Mouse (Mus musculus) embryo, embryonic 11.5 days (tissue): ENCODE measurements around the gene Gm12185.
"Not testable (repeated sequence)": the region's sequence is repeated elsewhere in the genome, so short reads cannot be mapped to it uniquely, and the experiment has no call there.

Source experiments
- DNase-seq: peaks from one replicate; pipeline ENCODE4 v3.0.0-alpha.2; 2012; ENCODE audit warnings: low read depth, low spot score

Gm12185 gene

DNA sequence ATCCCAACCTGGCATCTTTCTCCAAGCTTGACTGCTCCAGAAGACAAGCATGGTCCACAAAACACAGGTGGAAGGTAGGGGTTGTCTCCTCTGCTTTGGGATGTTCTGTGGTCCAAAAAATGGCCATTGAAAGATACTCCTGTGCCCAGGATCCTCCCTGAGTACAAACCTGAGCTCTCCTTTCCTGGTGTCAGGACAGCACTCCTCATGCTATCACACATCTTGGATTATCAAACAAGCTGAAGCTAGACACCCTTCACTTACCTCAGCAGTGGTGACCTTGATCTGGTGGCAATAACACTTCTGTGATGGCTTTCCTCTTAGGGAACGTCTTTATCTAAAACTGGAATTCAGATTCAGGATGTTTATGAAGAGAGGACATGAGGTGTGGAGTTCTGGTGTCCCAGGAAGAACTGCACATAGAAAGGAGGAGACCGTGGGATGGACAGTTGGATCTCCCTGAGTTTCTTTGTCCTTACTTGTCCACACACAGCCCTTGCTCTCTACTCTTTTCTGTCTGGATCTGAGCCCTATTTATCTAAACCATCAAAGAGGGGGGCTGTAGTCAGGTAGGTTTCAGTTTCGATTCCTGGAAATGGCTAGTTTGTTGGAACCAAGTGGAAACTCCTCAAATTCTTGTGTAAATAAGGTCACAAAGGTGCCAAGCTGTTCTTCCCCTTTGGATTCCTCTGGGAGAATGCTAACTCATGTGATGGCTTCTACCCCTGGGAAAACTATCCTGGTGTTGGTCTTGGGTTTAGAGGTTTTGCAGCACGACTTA is at the start of gene Gm12185:
TSS of gene Gm12185 (minus strand) at position 487 of the 781 bp plus-strand sequence.
- not testable (repeated sequence) for DNase-seq

DNA sequence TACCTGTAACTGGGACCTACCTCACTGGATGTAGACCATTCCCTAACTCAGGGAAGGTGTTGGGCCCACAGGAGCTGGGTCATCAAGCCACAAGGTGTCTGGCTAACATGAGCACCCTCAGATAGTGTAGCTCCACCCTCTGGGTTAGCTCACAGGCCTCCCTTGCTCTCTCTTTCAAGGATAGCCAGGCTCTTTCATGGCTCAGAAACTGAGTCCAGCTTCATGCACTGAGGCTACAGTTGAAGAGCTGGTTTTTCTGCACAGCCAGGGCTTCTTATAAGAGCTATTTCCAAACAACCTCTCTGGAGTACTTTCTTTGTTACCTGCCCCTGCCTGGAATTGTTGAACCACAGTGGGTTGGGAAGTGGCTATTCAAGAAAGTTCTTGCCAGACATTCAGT is 20.0 kb upstream of the Gm12185 start:
- DNase-seq = not testable (repeated sequence)

DNA sequence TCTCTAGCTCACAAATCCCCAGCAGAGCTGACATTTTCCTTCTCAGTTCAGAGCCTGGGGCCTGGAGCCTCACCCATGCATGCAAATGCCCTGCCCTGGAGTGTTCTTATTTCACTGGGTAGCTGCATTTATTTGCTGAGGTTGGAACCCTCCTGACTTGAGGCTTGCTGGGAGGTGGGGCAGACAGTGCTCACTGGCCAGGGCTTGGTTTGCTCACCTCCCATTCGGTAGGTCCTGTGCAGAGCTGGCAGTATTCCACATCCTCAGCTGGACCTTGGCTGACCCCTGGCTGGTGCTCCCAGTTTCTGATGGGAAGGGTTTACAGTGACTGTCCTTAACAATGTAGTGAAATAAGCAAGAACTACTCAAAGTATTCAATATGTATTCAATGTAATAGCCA is 14.8 kb upstream of the Gm12185 start:
- not testable (repeated sequence) for DNase-seq

DNA sequence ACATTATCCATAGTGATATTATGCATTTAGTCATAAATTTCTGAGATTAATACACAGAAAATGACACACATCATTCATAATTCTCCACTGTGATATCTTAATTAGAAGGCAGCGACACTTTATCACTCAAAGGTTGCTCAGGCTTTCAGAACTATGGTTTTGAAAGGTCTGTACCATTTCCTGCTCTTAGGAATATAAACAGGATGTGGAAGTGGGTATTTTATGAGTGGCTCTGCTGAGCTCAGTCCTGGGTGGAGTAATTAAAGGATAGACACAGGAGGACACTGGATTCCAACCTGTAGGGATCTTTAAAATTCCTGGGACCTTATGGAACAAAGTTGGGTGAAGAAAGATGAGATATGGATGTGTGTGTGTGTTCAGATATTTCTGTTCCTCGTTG is 14.3 kb upstream of the Gm12185 start:
- DNase-seq = not testable (repeated sequence)

DNA sequence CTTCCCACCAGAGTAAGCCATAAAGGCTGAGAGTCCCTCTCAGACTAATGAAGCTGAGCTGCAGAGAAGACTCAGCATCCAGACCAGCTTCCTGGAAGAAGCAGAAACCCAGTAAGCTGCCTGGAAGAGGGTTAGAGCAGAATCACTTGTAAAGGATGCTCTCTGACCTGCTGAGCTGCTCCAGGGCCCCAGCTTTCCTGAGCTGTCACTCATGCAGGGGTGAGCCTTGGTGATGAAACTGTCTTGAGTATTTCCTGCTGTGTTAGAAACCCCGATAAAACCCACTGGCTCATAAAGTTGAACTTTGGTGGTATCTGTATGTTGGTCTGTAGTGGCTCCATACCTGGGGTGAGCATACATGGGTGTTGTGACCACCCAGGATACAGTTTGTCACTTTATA is 8.4 kb upstream of the Gm12185 start:
- not testable (repeated sequence) for DNase-seq

DNA sequence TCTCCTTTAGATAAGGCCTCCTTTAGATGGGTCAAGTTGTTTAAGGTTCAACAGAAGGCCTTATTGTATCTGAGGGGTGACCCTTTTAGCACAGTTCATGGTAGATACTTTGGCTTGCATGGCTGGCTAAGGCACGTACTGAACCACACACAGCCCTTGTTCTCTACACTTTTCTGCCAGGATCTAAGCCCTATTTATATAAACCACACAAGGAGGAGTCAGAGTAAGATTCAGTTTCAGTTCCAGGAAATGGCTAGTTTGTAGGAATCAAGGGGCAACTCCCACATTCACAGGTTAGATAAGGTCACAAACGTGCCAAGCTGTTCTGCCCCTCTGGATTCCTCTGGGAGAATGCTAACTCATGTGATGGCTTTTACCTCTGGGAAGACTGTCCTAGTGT is 2.0 kb upstream of the Gm12185 start, which contains the start of gene Tgtp1:
TSS of gene Tgtp1 (minus strand) at position 155 of the 400 bp plus-strand sequence.
- DNase-seq = not testable (repeated sequence)

DNA sequence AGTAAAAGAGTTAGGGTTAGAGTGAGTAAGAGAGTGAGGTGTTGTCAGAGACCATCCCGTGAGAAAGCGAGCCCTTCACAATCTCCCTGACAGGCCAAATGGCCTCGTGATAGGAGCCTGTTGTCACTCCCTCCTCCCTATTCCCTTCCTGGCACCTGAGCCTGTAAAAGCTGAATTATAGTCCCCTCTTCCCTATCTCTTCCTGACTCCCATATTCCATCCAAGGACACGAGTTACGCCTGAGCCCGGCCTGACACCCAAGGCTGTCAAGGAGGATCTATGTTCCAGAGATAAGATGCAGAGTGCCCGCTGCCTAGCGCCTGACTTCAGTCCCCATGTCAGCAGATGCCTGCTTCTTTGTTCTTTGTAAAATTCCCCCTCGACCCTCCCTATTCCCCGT is 1.3 kb upstream of the Gm12185 start:
- not testable (repeated sequence) for DNase-seq

DNA sequence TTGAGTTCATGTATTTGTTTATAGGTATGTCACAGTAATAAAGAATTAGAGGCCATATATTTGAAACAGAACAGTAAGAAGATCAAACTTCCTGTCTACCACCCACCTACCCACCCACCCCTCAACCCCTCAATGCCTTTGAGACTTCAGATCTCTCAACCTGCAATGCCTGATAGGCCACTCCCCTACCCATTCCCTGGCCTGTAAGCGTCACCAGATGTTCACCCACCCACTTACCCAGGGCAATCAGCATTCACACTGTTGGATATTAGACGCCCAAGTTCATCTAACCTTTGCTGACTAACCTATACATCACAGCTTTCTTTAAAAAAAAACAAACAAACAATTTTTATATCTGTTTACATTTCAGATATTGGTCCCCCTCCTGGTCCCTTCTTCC is 2.0 kb downstream of the Gm12185 start:
- not testable (repeated sequence) for DNase-seq

DNA sequence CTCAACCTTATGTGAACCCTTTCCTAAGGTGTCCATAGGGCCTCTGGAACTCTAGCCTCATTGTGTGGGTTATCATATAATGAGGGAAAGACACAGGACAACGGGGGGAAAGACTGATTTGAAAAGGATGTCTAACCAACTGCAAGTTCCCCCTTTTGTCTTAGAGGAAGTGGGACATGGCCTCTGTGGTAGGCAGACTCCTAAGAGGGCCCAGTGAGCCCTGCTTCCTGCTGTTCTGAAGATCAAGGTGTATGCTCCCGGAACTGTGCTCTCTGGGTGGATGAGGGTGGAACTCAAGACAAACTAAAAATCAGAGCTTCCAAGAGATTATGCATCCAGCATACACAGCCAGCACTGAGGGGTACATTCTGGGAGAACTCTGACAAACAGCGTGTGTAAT is 3.8 kb downstream of the Gm12185 start:
- not testable (repeated sequence) for DNase-seq

DNA sequence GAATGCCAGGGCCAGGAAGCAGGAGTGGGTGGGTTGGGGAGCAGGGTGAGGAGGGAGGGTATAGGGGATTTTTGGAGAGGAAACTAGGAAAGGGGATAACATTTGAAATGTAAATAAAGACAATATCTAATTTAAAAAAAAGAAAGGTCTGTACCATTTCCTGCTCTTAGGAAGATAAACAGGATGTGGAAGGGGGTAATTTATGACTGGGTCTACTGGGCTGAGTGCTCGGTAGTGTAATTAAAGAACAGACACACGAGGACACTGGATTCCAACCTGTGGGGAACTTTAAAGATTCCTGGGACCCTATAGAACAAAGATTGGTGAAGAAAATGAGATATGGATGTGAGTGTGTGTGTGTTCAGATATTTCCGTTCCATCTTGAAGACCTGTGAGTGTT is 9.2 kb downstream of the Gm12185 start:
- DNase-seq = not testable (repeated sequence)

DNA sequence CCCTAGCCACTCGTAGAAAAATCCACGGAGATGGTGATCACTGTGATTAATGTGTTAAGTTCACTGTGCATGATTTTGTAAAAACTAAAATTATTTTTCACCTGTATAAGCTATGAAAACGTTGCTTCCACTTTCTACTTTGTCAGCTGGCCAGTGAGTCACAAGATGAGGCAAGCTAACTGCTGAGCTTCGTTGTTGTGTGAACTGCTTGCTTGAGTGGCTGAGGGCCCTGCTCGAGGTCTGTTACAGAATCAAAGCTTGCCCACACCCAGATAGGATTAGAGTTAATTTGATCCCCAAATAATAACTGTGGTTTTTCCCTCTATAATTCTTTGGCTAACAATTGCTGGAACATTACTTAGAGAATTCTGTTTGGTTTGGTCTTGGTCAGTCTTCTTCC is 12.0 kb downstream of the Gm12185 start:
- not testable (repeated sequence) for DNase-seq

DNA sequence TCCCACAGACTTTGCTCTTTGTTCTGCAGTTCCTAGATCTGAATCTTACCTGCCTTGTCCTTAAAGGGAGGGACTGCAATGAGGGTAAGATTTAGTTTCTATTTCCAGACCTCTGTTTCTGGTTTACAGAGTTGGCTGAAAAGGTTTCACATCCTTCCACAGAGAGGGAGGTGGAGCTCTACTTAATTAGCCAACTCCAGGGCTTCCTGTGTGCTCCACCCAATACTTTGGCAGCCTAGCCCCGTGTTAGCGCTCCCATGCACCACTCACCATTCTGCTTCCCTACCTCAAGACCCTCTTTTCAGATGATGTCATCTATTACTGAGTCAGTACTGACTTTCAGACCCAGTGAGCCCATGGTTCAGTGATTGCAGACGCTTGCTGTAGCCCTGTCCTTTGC is 12.8 kb downstream of the Gm12185 start, which contains the start of gene 9930111J21Rik1:
TSS of gene 9930111J21Rik1 (minus strand) at position 148 of the 400 bp plus-strand sequence.
- not testable (repeated sequence) for DNase-seq

DNA sequence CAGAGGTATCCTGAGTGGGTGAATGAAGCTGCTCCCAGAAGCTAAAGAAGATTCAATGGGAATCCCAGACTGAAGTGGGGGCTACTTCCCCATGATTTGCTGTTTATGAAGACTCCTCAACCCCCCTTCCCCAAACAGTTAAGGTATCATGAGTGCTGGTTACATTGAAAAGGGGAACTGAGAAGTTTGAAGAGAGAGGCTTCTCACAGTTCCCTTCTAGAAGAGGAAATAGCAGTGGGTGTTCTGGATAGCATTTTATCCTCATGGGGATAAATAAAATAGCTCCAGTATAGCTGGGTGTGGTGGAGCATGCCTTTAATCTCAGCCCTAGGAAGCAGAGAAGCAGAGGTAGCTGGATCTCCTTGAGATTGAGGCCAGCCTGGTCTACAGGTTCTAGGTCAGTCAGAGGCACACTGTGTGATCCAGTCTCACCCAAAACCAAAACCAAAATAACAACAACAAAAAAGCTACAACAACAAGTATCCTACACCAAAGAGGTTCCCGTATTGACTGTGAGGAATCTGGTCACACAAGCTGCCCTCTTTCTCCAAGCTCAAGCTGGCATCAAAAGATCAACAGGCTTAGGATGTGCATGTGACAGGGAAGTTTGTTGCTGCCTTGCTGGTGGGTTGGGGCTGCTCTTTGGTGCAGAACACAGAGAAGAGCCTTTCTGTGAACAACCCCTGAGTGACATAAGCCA is 13.6 kb downstream of the Gm12185 start, which contains the start of gene Olfr56:
TSS of gene Olfr56 (plus strand) at position 650 of the 700 bp plus-strand sequence.
- DNase-seq = not testable (repeated sequence)

DNA sequence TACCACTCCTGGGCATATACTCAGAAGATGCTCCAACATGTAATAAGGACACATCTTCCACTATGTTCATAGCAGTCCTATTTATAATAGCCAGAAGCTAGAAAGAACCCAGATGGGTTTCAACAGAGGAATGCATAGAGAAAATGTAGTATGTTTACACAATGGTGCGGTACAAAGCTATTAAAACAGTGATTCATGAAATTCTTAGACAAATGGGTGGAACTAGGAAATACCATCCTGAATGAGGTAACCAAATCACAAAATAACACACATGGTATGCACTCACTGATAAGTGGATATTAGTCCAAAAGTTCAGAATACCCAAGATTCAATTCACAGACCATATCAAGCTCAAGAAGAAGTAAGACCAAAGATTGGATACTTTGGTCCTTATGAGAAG is 17.3 kb downstream of the Gm12185 start:
- not testable (repeated sequence) for DNase-seq

DNA sequence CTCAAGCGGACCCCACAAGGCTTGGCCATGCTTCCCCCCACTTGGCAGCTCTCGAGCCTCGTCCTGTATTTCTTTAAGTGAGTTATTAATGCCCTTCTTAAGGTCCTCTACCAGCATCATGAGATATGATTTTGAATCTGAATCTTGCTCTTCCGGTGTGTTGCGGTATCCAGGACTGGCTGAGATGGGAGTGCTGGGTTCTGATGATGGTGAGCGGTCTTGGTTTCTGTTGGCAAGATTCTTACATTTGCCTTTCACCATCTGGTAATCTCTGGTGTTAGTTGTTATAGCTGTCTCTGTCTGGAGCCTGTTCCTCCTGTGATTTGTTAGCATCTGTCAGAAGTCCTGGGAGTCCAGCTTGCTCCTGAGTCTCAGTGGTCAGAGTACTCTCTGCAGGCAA is 45.9 kb downstream of the Gm12185 start, which contains the start of gene Psme2b:
TSS of gene Psme2b (minus strand) at position 101 of the 400 bp plus-strand sequence.
- DNase-seq = not testable (repeated sequence)

DNA sequence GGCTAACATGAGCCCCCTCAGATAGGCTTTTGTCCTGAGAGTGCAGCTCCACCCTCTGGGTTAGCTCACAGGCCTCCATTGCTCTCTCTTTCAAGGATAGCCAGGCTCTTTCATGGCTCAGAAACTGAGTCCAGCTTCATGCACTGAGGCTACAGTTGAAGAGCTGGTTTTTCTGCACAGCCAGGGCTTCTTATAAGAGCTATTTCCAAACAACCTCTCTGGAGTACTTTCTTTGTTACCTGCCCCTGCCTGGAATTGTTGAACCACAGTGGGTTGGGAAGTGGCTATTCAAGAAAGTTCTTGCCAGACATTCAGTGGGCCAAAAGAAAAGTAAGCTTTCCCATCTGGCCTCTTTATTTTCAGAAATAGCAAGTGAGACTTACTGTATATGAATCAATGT is 52.7 kb downstream of the Gm12185 start:
- DNase-seq = not testable (repeated sequence)

DNA sequence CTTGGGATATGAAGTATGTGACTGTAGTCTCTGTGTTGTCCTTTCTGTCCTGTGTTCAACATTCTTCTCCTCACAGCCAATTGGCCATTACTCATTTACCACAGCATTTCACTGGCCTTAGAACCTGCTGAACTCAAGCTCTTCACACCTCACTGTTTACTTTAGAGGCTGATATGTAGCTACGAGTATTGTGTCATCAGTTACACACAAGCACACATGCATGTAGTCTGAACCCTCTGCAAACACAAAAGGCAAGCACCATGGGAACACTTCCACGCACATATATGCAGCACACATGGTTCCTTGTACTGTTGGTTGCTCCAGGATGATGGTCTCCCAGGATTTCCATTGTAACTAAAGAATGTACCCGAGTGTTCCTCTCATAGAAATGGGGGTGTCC is 56.7 kb downstream of the Gm12185 start:
- not testable (repeated sequence) for DNase-seq

DNA sequence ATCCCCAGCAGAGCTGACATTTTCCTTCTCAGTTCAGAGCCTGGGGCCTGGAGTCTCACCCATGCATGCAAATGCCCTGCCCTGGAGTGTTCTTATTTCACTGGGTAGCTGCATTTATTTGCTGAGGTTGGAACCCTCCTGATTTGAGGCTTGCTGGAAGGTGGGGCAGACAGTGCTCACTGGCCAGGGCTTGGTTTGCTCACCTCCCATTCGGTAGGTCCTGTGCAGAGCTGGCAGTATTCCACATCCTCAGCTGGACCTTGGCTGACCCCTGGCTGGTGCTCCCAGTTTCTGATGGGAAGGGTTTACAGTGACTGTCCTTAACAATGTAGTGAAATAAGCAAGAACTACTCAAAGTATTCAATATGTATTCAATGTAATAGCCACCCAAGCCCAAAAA is 58.1 kb downstream of the Gm12185 start:
- not testable (repeated sequence) for DNase-seq

DNA sequence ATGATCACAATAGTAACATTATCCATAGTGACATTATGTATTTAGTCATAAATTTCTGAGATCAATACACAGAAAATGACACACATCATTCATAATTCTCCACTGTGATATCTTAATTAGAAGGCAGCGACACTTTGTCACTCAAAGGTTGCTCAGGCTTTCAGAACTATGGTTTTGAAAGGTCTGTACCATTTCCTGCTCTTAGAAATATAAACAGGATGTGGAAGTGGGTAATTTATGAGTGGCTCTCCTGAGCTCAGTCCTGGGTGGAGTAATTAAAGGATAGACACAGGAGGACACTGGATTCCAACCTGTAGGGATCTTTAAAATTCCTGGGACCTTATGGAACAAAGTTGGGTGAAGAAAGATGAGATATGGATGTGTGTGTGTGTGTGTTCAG is 58.6 kb downstream of the Gm12185 start:
- DNase-seq = not testable (repeated sequence)

DNA sequence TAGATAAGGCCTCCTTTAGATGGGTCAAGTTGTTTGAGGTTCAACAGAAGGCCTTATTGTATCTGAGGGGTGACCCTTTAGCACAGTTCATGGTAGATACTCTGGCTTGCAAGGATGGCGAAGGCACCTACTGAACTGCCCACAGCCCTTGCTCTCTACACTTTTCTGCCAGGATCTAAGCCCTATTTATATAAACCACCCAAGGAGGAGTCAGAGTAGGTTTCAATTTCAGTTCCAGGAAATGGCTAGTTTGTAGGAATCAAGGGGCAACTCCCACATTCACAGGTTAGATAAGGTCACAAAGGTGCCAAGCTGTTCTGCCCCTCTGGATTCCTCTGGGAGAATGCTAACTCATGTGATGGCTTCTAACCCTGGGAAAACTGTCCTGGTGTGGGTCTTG is 64.0 kb downstream of the Gm12185 start:
- DNase-seq = not testable (repeated sequence)

DNA sequence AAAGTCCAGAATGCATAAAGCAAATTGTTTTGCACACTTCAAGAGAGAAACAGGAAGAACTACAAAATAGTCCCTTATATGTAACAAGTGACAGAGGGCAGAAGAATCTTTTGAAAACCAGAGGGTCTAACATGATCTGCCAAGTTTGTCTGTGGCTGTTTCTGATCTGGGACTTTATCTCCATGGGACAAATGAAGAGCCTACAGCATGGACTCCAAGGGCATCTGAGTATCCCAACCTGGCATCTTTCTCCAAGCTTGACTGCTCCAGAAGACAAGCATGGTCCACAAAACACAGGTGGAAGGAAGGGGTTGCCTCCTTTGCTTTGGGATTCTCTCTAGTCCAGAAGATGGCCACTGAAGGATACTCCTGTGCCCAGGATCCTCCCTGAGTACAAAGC is 65.6 kb downstream of the Gm12185 start:
- DNase-seq = not testable (repeated sequence)

DNA sequence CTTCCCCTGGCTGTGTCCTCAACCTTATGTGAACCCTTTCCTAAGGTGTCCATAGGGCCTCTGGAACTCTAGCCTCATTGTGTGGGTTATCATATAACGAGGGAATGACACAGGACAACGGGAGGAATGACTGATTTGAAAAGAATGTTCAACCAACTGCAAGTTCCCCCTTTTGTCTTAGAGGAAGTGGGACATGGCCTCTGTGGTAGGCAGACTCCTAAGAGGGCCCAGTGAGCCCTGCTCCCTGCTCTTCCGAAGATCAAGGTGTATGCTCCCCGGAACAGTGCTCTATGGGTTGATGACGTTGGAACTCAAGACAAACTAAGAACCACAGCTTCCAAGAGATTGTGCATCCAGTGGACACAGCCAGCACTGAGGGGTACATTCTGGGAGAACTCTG is 68.2 kb downstream of the Gm12185 start:
- not testable (repeated sequence) for DNase-seq
